Mouse (Mus musculus) MN1 (cell line): ENCODE measurements around the gene Ceacam3.
"Not testable (repeated sequence)": the region's sequence is repeated elsewhere in the genome, so short reads cannot be mapped to it uniquely, and the experiment has no call there.

Experiments used
- DNase-seq: peaks from one replicate; pipeline ENCODE4 v3.0.0-alpha.2; 2016; ENCODE audit warnings: low spot score

Gene Ceacam3

DNA sequence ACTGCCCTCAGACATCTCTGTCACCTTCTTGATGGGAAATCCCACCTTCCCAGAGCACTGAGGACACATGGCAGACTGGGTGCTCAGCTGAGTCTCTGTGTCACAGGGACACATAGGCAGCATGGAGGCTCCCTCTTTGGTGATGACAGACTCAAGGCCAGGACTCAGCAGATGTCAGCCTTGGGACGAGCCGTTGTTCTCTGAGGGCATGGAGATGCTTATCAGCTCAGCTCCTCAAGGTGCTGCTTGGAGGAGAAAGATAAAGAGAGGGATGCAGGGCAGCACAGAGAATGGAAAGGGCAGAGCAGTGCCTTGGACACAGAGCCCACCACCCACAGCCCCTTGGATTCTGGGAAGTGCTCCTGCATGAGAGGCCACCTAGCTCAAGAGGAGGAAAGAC is at the start of gene Ceacam3:
TSS of gene Ceacam3 (plus strand) at position 352 of the 400 bp plus-strand sequence.
- no peak for DNase-seq

- not testable (repeated sequence) for DNase-seq
These were observed 48.5 kb upstream of the Ceacam3 start for GRCm38 (mm10) chr7:17101631-17102030.

DNA sequence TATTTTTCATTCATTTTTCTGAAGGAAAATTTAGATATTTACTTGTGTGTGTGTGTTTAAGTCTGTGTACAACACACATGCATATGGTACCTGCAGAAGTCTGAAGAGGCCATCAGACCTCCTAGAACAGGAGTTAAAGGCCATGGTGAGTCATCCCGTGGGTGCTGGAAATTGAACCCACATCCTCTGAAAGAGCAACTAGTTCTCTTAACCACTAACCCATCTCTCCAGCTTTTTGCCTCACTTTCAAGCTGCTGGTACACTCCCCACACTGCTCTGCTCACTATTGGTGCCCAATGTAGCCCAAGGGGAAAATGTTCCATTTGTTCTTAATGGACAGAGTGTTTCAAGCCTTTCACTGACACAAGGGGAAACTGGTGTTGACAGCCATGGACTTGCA is 14.8 kb upstream of the Ceacam3 start:
- DNase-seq = no peak

DNA sequence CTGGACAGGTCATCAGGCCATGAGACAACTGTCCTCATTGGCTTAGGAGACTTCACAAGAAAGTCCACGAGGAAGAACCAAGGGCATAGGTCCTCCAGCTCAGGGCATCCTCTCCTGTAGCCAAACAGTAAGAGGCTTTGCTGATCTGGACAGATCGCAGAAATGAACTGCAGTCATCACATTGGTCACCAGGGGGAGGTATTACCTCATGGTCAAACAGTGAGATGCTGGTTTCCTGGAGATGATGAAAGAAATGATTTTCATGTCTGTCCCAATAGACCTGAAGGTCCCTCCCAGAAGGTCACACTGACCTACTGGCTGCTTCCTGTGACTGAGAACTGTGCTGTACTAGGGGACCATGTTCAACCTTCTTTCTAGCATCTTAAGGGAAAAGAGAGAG is 5.6 kb downstream of the Ceacam3 start:
- peak; percentile 16 for DNase-seq

GRCm38 (mm10) chr7:17156885-17157677 is 7.0 kb downstream of the Ceacam3 start:
- no peak for DNase-seq

- no peak for DNase-seq
These were observed 8.9 kb downstream of the Ceacam3 start for GRCm38 (mm10) chr7:17159011-17159410.

DNA sequence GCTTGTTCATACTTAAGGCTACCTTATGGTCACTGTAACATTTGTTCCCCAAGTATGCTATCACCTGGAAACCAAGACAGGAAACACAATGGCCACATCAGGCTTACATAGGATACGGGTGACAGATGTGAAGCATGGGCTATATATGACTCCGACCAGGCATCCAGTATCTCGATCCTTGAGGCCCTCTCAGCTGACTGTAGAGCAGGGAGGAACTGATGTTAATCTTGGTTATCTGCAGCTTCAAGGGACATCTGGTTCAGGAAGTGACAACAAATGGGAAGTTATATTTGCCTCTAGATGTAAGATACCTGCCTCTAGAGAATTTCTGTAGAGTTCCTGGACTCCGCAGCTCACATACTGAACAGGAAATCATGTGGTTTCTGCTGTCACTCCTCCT is 21.7 kb downstream of the Ceacam3 start:
- DNase-seq = no peak

DNA sequence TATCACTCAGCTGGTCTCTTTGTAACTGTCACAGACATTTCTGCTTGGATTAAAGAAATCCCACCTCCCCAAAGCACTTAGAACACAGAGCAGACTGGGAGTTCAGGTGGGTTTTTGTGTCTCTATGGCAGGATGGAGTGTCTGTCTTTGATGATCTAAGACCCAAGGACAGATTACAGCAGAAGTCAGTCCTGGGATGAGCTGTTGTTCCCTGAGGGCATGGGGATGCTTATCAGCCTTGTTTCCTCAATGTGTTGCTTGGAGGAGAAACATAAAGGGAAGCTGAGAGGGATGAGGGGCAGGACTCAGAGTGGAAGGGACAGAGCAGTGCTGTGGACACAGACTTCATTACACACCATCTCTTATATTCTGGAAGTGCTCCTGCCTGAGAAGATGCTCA is 53.1 kb downstream of the Ceacam3 start, which contains the start of gene Psg29:
TSS of gene Psg29 (plus strand) at position 301 of the 400 bp plus-strand sequence.
- no peak for DNase-seq

- no peak for DNase-seq
These were observed 55.6 kb downstream of the Ceacam3 start for GRCm38 (mm10) chr7:17205530-17206184.
